Mouse (Mus musculus): ENCODE data around the gene Txnip.
"Not testable (repeated sequence)": the region's sequence is repeated elsewhere in the genome, so short reads cannot be mapped to it uniquely, and the experiment has no call there.

The Txnip gene

DNA sequence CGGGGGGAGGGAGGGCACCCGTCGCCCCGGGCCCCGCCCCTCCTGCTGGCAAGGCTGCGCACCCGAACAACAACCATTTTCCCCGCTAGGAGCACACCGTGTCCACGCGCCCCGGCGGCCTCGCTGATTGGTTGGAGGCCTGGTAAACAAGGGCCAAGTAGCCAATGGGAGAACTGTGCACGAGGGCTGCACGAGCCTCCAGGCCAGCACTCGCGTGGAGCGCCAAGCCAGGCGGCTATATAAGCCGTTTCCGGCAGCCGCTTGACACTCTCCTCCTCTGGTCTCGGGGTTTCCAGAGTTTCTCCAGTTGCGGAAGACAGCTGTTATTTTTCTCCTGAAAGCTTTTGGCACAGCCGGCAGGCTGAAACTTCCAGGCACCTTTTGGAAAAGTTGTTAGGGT lies at the start of gene Txnip:
Gene Txnip (plus strand): TSS at position 264 of the 400 bp plus-strand sequence.
- DNase-seq, result peak; percentile 99

DNA sequence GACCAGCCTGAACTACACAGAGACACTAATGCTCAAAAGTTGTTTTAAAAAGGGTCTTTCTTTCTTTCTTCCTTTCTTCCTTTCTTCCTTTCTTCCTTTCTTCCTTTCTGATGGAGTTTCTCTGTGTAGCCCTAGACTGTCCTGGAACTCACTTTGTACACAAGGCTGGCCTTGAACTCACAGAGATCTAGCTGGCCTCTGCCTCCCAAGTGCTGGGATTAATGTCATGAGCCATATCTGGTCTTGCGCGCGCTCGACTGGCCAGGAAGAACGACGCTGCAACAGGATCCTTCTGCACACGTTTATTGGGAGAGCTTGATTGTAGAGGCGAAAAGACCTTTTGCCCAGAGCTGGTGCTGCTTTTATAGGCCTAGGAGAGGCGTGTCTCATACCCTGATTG lies 49.8 kb upstream of the Txnip start:
- DNase-seq, result not testable (repeated sequence)

DNA sequence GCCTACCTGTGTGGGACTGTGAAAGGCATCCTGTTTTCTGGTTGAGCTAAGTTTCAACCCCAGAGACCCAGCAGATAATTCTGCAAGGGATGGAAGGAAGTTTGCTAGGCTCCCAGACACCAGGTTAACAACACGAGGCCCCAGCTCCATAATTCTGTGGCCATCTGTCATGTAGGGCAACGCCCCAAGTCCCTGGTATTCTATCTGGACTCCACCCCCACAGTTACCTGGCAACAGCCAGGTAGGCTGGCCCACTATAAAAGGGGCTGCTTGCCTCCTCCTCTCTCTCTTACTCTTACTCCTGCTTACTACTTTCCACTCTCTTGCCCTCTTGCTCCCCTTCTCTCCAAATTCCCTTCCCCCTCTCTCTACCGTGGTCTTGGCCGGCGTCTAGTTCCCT lies 37.6 kb upstream of the Txnip start:
- DNase-seq, result no peak

DNA sequence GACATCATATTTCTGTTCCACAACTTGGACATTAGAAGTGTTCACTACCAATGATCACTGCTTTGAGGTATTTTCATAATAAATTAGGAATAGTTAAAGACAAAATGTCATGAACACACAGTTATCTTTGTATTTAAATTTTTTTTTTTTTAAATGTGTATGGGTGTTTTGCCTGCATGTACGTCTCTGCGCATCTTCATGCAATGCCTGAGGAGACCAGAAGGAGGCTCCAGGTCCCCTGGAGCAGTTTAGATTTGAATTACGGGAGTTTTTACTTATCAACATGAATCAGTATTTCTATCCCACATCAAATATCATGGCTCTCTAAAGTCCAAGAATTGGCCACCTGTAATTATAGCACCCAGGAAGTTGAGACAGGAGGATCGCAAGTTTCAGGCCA lies 35.6 kb upstream of the Txnip start:
- DNase-seq, result no peak

DNA sequence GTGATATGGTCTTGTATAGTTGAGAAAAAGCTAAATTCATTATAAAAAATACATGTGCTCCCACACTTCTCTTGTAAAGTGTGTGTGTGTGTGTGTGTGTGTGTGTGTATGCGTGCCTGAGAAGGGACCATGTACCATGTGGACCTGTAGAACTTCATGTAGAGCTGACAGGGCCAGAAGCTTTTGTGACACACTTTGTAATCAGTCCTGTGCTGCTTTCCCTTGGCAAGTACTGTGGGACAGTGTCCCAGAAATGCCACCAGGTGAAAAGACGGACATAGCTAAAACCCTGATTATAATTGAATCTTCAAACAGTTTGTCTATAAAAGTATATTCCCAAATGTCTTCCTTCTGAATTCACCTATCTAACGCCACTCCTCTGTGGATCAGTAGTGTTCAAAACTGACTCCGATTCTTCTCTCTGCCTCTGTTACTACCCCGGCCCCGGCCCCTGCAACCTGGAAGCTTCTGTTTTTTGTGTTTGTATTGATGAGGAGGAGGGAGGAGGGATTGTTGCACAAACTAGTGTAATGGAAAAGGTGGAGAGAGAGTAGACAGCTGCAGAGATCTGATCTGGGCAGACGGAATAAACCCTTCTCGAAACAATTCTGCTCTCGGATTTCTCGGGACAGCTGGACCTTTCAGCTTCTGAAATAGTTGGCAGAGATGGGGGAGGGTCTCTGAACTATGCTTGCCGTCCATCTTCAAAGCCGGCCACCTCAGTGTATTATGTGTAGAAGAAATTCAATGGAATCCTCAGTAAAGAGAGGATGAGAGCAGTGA lies 33.5 kb upstream of the Txnip start:
- DNase-seq, result no peak

DNA sequence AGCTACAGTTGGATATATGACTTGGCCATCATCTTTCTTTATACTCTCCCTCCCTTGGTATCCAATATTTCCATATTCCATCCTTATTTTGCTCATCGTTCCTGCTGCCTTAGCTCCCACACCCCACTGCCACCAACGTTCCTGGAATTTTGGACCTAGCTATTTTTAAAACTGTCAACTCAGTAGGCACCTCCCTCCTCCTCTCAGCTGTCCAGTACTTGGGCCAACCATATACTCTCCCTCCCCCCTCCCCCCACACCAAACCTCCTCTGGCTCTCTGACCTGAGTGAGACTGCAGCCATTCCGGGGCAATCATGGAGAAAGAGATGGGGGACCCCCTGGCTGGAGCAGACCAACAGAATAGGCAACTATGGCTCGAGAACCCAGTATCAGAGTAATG lies 32.8 kb upstream of the Txnip start, which contains the start of gene Hfe2:
Gene Hfe2 (plus strand): TSS at position 259 of the 400 bp plus-strand sequence.
- no peak for DNase-seq

DNA sequence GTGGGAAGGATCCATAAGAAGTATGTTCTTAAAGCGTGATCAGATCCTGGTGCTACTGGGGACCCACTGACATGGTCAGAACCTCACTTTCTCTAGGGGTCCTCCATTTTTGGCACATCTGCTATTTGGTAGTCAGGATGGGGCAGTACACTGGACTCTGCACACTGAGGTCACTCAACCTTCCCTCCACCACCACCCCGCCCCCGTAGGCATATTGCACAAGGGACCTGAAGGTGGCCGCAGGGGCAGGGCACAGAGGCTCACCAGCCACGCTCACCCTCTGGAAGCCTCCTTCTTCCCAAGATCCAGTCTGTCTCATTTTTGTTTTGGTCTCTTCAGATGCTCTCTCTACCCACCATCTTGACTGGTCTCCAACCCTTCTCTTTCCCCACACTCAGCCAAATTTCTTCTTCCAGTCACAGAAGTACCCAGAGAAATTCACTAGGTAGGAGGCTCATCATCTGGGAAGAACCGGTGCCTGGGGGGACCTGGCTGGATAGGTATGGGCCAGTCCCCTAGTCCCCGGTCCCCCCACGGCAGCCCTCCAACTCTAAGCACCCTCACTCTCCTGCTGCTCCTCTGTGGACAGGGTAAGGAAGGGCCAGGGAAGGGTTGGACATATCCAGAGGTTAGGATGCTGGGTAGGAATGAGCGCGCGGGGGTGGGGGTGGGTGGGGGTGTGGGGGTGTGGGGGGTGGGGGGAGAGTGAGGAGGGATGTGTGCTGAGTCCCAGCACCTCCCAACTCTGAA lies 31.6 kb upstream of the Txnip start:
- DNase-seq, result peak; percentile 57

DNA sequence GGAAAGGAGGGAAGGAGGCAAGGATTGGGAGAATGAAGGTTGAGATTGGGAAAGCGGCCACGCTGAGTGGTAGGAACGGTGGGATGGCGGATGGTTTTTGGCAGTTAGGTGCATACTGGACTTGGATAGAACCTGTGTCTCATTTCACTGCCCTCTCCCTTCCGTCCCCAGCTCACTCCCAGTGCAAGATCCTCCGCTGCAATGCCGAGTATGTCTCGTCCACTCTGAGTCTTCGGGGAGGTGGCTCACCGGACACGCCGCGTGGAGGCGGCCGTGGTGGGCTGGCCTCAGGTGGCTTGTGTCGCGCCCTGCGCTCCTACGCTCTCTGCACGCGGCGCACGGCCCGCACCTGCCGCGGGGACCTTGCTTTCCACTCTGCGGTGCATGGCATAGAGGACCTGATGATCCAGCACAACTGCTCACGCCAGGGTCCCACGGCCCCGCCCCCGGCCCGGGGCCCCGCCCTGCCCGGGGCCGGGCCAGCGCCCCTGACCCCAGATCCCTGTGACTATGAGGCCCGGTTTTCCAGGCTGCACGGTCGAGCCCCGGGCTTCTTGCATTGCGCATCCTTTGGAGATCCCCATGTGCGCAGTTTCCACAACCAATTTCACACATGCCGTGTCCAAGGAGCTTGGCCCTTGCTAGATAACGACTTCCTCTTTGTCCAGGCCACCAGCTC lies 30.8 kb upstream of the Txnip start:
- DNase-seq, result peak; percentile 19

DNA sequence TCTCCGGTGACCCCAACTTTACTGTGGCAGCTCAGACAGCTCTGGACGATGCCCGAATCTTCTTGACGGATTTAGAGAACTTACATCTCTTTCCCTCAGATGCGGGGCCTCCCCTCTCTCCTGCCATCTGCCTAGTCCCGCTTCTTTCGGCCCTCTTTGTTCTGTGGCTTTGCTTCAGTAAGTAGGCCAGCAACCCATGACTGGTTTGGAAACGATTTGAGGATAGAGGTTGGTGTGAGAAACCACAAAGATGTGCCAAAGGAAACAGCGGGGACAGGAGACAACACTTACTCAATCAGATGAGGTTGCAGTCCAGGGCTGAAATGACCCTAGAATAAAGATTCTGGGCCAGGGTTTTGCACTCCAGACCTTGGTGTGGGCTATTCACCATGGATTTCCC lies 29.3 kb upstream of the Txnip start:
- no peak for DNase-seq

DNA sequence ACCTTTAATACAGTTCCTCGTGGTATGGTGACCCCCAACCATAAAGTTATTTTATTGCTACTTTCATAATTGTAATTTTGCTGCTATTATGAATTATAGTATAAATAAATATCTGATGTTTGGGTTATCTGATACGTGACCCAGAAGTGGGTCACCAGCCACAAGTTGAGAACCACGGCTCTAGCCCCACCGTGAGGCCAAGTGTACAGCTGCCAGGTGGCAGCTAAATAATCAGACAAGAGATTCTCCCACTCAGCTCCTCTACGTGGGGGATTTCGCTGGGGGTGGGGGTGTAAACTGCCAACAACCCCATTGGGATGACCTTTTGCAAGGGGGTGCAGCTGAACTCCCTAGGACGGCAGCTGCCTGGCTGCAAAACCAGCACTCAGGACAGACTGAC lies 25.7 kb upstream of the Txnip start:
- no peak for DNase-seq

DNA sequence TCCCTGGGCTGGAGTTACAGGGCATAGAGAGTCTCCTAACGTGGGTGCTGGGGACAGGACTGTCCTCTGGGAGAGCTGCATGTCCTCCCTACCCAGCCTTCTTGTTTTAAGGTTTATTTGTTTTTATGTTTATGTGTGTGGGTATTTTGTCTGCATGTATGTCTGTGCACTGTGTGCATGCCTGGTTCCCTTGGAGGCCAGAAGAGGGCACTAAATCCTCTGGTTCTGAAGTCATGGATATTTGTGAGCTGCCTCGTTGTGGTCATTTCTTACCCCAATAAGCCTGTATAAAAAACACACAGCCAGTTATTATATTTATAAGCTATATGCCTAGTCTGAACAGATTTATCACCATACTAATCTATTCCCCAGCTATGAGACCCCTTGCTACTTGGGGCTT lies 23.5 kb upstream of the Txnip start:
- no peak for DNase-seq

DNA sequence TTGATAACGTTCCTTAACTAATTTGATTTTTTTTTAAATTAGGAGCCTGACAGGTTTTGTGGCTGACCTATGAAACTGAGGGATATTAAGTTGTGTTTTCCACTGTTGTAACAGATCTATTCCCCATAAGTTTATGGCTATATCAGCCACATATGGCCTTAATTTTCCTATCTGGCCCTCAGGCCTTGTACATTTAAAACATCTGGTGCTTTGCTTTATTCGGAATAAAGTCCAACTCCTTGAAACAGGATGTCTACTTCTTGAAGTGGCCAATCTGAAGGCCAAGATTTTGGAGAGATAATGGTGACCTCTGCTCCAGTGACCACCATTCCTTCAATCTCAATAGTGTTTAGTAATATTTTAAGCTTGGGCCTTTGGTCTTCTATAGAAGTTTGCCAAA lies 18.4 kb upstream of the Txnip start:
- no peak for DNase-seq

DNA sequence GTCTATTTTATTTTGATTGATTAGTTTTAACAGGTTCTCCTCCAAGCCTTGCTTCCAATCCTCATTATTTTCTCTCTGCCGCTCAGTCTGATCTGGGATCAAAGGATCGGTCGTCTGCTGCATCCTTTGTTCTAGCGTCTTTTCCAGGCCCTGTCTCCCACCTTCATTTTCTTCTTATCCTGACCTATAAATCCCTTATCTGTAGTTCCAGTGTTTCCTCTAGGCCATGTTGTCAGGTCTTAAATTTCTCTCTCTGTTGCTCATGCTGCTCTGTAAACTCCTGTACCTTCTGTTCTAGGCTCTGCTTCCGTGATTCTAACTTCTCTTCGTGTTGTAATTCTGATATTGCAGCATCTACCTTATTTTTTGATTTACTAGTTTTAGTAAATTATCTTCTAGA lies 17.0 kb upstream of the Txnip start:
- DNase-seq, result no peak

DNA sequence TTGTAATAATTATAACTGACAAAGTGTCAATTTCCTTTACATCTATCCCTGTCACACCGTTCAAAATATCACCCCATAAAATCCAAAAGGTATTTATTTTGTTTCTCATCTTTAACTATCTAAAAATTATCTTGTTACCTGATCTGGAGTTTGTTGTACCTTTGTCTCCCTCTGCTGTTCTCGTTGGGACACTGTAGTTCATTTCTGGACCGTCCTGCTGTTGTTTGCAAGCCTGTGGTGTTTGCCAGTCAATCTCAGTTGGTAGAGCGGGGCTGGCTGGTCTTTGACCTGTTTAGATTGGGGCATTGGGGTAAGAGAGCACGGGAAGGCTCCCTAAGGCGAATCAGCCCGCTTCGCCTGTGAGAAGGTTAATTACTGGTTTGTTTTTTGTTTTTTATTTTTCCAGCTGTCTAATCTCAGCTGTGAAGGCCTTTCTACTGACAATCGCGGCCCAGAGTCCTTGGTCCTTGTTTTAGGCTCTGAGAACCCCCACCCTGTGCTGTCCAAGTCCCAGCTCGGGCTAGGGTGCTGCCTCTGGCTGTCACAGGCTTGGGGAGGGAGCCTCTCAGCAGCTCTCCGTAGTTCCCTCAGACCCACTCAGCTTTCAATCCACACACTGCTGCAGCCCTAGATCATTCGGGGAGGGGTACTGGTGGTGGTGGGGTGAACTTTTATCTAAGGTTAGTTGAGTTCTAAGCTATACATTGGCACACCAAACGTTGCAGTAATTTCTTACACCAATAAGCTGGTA lies 16.3 kb upstream of the Txnip start:
- no peak for DNase-seq

DNA sequence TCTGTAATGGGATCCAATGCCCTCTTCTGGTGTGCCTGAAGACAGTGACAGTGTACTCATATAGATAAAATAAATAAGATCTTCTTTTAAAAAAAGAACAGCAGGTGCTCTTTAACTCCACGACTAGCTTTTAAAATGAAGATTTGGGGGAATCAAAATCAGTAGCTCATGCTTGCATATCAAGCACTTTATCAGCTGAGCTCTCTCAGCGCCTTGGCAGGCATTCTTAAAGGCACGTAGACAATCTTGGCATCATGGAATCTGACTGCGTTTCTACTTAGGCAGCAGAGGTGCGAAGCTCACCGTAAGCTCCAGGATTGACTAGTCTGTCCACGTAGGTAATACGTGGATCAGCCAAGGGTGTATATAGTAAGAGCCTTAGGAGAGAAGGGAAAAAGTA lies 15.2 kb upstream of the Txnip start:
- DNase-seq, result no peak

DNA sequence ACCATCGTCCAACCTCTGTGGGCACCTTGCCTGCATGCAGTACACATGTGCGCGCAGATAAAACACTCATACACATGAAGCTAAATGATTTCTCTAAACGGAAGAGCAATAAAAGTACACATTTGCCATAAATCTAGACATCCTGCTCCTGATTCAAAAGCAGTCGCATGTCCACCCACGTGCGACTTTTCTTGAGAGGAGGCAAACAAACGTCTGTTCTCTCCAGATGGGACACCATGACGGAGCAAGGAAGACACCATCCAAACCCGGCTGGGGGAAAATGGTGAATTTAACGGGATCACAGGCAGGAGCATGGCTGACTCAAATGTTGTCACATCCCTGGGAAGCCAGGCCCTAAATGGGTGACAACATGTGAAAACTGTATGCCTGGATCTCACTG lies 14.4 kb upstream of the Txnip start:
- DNase-seq, result no peak

DNA sequence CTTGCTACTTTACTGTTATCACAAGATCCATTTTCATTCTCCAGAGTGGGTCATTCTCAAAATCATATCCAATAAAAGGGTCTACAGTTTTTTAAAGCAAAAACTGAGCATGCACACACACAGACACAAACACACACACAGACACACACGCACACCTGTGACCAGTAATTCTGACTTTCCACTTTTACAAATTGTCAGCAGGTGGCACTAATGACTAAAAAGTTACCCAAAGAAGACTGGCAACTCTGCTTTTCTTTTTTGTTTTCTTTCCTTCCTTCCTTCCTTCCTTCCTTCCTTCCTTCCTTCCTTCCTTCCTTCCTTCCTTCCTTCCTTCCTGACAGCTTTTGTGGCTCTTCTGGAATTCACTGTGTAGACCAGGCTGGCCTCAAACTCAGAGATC lies 12.2 kb upstream of the Txnip start:
- DNase-seq, result no peak

DNA sequence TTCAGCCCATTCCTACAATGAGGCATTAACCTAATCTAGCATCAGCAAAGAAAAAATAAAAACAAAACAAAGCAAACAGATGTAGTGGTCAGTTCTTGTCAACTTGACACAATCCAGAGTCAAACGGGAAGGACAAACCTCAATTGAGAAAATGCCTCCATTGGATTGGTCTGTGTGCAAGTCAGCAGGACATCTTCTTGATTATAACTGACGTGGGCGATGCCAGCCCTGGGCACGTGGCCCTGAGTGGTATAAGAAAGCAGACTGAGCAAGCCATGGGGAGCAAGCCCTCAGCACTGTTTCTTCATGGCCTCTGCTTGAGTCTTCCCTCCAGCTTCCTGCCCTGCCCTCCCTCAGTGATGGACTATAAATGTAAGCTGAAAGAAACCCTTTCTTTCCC lies 10.9 kb upstream of the Txnip start:
- no peak for DNase-seq

DNA sequence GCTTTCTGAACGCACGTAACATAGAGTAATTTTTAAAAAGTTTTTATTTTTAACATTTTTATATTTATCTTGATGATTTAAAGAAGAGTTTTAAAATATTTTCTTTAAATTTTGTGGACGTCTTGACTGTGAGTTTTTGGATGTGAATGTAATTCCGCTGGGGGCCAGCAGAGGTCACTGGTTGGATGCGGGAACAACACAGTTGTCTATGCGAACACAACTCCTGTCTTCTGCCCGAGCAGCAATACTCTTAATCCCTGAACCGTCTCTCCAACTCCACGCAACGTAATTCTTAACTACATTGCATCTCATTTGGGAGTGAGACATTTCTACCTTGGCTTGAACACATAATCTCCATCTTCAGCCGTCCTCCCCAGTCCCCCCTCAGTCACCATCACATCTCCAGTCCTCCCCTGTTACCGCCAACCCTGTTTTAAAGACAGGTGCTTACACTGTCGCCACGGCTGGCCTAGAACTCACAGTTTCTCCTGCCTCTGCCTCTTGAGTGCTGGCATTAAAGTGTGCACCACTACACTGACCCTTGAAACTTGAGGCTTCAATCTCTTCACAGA lies 10.3 kb upstream of the Txnip start:
- DNase-seq, result peak; percentile 78

DNA sequence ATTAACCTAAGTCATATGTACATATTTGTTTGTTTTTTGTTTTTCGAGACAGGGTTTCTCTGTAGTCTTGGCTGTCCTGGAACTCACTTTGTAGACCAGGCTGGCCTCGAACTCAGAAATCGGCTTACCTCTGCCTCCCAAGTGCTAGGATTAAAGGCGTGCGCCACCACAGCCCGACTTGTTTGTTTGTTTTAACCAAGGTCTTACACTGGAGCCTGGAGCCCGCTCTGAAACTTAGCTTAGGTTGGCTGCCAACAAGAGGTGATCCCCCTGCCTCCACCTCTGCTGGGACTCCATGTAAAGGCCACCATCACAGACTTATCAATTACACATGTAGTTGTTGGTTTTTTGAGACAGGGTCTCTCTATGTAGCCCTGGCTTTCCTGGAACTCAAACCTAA lies 8.9 kb upstream of the Txnip start:
- DNase-seq, result no peak

DNA sequence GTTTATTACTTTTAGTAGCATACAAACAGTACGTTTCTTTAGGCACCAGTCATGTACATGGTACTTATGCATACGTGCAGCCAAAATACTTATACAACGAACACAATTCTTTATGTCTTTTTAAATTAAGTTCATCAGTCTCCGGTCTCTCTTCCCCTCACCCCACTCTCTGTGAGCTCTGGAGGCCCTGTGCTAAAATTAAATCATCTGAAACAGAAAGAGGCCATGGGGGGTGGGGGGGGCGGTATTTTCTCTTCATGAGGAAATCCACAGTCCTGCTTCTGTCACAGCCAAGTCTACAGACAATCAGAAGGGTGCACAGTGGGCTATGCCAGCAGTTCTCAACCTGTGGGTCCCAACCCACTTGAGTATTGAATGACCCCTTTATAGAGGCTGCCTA lies 8.4 kb upstream of the Txnip start:
- no peak for DNase-seq

DNA sequence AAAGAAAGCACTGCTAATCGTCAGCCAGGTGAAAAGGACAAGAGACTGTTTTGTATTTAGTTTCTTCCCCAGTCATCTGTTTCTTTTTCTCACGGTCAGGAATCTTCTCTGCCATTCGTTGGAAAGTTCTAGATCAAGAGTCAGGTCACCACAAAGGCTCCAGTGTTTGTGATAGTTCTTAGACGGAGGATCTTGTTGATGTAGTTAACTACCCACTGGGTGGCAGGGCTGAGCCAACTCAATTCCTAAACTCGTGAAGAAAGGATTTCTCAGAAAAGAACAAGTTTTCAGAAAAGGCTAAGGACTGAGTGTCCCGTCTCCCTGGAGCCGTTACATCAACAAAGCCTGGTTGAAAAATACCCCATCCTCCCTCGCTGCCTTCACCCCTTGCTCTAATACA lies 6.6 kb upstream of the Txnip start:
- peak; percentile 50 for DNase-seq

DNA sequence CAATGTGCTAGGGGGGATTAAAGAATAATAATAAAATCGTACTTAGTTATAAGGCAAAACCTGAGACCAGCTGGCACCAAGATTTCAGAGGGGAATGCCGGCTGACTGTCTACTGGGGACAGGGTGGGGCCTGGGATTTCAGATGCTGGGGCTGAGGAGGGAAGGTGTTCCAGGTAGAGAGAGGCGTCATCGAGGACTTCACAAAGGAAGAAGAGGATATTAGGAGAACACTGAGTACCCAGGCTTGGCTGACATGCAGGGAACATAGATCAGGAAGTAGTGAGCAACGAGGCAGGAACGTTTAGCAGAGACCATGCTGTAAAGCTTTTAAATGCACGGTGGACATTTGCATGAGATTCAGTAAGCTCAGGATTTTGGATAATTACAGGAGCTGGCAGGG lies 5.9 kb upstream of the Txnip start:
- no peak for DNase-seq
